Mouse (Mus musculus): ENCODE data around the gene Emc9. TPM values are rescaled to one million over a fixed set of nuclear protein-coding genes. Genes with fewer than 3 reads are reported as not detected.
A peak's percentile ranks its signal among the peaks of the same experiment; 100 is the strongest.

The Emc9 gene
- total and polyA plus RNA-seq, 3 experiments, result 54.2 to 61.1 (median 58.4) TPM

DNA sequence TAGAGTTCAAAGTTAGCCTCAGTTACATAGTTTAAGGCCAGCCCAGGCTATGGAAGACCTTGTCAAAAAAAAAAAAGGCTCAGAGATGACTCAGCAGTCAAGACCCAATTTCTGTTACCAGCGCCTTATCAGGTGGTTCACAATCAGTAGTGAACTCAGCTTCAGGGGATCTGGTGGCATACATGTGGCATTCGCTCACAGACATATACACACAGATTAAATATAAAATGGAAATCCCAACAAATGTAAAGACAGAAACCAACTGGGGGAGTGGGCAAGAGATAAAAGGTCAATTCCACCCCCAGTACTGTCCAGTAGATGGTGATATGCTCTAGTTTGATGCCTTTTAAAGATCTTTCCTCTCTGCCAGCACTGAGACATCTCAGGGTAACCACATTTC is 1.0 kb upstream of the Emc9 start:
- DNase-seq, result no peak
- Histone ChIP-seq H3K4me3 (no peak overlapping the region), H3K4me1 (ENCODE audit: control insufficient read depth, insufficient read depth, low read length) (peaks cover 3% of the 10 kb centered on the region), H3K27ac (no peak overlapping the region; the same call in 1 of the 2 replicates), H3K9ac (ENCODE audit: low read depth, low read length) (no peak overlapping the region), H3K27me3 (ENCODE audit: control insufficient read depth, insufficient read depth, low read length) (no peaks in the 10 kb centered on the region), H3K36me3 (ENCODE audit: control insufficient read depth, insufficient read depth, low read length) (peaks cover 4% of the 10 kb centered on the region; the same call in 1 of the 2 replicates), H3K79me2 (replicated peaks; ENCODE audit: control insufficient read depth, insufficient read depth, low read length) (no peaks in the 10 kb centered on the region)
- no peak for TF ChIP-seq CTCF (IDR thresholded peaks at IDR 0.05)
- no peak for TF ChIP-seq EP300 (IDR thresholded peaks at IDR 0.05; ENCODE audit: insufficient read depth, low read depth, low read length)
- TF ChIP-seq POLR2A (IDR thresholded peaks at IDR 0.05; ENCODE audit: insufficient read depth, low read depth, low read length), result no peak
- intact Hi-C loops (cut with DNase I), result no loop called here
- 99% methylated on average over 2 of the region's 2 CpGs for WGBS

DNA sequence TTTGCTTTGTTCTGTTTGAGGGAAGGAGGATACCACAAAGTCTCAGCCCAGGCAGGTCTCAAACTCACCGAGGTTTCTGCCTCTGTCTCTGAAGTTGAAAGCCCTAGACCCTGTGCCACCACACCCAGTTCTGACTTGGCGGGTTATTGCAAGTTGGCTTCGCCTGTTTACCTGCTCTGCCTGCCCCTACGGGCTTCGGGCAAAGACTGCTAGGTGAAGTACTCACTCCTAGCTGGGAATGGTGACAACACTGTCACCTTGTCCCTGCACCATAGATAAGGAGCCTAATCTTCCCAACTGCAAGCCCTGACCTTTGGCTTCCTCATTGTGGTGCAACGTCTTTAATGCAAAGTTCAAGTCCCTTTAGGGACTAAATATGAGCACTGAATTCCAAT is 461 bp upstream of the Emc9 start:
- 48% methylated on average over 6 of the region's 6 CpGs for WGBS
- peaks cover 4% of the 10 kb centered on the region; the same call in 1 of the 2 replicates for H3K36me3 ChIP-seq (ENCODE audit: control insufficient read depth, insufficient read depth, low read length)
- peak overlapping the region; percentile 22; the same call in 1 of the 2 replicates for H3K9ac ChIP-seq (ENCODE audit: low read depth, low read length)
- intact Hi-C loops (cut with DNase I), result no loop called here
- TF ChIP-seq CTCF (IDR thresholded peaks at IDR 0.05) (no peak), EP300 (IDR thresholded peaks at IDR 0.05; ENCODE audit: insufficient read depth, low read depth, low read length) (no peak), POLR2A (IDR thresholded peaks at IDR 0.05; ENCODE audit: insufficient read depth, low read depth, low read length) (no peak)
- DNase-seq, result peak in 1 of 2 experiments; percentile 34
- H3K4me1 ChIP-seq (ENCODE audit: control insufficient read depth, insufficient read depth, low read length), result peaks cover 3% of the 10 kb centered on the region
- H3K27ac ChIP-seq, result peak overlapping the region; percentile 78
- no peaks in the 10 kb centered on the region for H3K79me2 ChIP-seq (replicated peaks; ENCODE audit: control insufficient read depth, insufficient read depth, low read length)
- H3K4me3 ChIP-seq, result peak overlapping the region; percentile 76
- no peaks in the 10 kb centered on the region for H3K27me3 ChIP-seq (ENCODE audit: control insufficient read depth, insufficient read depth, low read length)

DNA sequence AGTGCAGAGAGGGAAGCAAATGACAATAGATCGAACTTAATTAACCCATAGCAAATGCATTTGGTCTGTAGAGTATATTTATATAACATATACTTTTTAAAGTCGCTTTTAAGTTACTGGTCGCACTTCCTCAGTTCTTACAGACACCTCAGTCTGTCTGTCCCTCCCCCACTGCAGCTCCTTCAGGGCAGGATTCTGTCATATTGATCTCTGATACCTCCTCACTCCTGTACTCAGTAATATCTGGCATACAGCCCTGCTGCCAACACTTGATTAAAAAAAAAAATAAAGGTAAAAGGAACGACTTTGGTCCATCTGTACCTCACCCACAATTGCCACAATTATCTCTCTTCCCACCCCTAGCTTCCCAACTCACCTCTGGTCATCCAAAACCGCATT is 800 bp downstream of the Emc9 start:
- H3K27me3 ChIP-seq (ENCODE audit: control insufficient read depth, insufficient read depth, low read length), result no peaks in the 10 kb centered on the region
- peak overlapping the region; percentile 91 for H3K9ac ChIP-seq (ENCODE audit: low read depth, low read length)
- TF ChIP-seq CTCF (IDR thresholded peaks at IDR 0.05) (no peak), POLR2A (IDR thresholded peaks at IDR 0.05; ENCODE audit: insufficient read depth, low read depth, low read length) (no peak), EP300 (IDR thresholded peaks at IDR 0.05; ENCODE audit: insufficient read depth, low read depth, low read length) (no peak)
- WGBS, result 56% methylated on average over 5 of the region's 5 CpGs
- no peak for DNase-seq
- intact Hi-C loops (cut with DNase I), result no loop called here
- peaks cover 3% of the 10 kb centered on the region for H3K4me1 ChIP-seq (ENCODE audit: control insufficient read depth, insufficient read depth, low read length)
- peak overlapping the region; percentile 76 for H3K4me3 ChIP-seq
- H3K36me3 ChIP-seq (ENCODE audit: control insufficient read depth, insufficient read depth, low read length), result no peaks in the 10 kb centered on the region; the same call in 1 of the 2 replicates
- no peaks in the 10 kb centered on the region for H3K79me2 ChIP-seq (replicated peaks; ENCODE audit: control insufficient read depth, insufficient read depth, low read length)
- peak overlapping the region; percentile 78 for H3K27ac ChIP-seq

DNA sequence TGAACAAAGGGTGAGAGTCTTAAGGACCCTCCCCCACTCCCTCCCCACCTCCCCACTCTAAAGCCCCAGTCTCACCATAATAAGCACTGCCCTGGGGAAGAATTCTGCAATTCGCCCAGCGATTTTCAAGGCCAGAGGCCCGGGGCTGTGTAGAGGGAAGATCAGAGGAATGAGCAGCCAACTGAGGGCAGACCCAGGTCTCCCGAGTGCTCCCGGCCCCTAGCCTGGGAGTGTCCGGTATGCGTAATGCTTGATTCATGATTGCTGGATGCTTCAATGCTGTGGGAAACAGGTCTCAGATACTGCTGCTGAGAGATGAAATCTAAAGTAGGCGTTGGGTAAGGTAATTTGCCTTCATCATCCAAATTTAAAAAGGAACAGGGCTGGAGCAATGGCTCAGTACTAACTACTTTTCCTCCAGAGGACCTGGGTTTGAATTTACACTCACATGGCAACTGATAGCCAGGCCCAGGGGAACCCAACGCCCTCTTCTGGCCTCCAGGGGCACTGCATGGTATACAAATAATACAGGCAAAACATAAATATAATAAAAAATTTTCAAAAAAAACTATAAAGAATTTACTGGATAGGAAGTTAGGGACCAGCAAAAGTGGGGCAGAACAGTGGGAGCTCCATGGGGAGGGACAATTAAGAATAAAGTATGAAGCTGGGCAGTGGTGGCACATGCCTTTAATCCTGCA is 3.0 kb downstream of the Emc9 start:
- H3K4me3 ChIP-seq, result no peak overlapping the region
- H3K9ac ChIP-seq (ENCODE audit: low read depth, low read length), result no peak overlapping the region
- TF ChIP-seq POLR2A (IDR thresholded peaks at IDR 0.05; ENCODE audit: insufficient read depth, low read depth, low read length), result no peak
- TF ChIP-seq CTCF (IDR thresholded peaks at IDR 0.05), result peak; percentile 72
- TF ChIP-seq EP300 (IDR thresholded peaks at IDR 0.05; ENCODE audit: insufficient read depth, low read depth, low read length), result no peak
- 74% methylated on average over 9 of the region's 9 CpGs for WGBS
- no peak for DNase-seq
- H3K79me2 ChIP-seq (replicated peaks; ENCODE audit: control insufficient read depth, insufficient read depth, low read length), result 0 out of 2 replicates have a peak, but pooled peaks cover 4% of the 10 kb centered on the region
- H3K36me3 ChIP-seq (ENCODE audit: control insufficient read depth, insufficient read depth, low read length), result no peaks in the 10 kb centered on the region; the same call in 1 of the 2 replicates
- intact Hi-C loops (cut with DNase I), result no loop called here
- H3K4me1 ChIP-seq (ENCODE audit: control insufficient read depth, insufficient read depth, low read length), result peaks cover 6% of the 10 kb centered on the region
- no peak overlapping the region for H3K27ac ChIP-seq
- H3K27me3 ChIP-seq (ENCODE audit: control insufficient read depth, insufficient read depth, low read length), result no peaks in the 10 kb centered on the region

DNA sequence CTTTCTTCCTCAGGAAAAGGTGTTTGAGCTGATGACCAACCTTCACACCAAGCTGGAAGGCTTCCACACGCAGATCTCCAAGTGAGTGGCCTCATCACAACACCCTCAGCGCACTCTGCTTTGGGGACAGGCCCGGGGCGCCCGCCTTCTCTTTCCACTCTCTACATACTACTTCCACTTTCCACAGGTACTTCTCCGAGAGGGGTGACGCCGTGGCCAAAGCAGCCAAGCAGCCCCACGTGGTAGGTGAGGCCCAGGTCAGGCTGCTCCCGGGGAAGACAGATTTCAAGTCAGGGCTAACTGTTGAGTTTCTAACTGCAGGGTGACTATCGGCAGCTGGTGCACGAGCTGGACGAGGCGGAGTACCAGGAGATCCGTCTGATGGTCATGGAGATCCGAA is 4.4 kb downstream of the Emc9 start:
- Histone ChIP-seq H3K4me1 (ENCODE audit: control insufficient read depth, insufficient read depth, low read length) (peaks cover 6% of the 10 kb centered on the region), H3K27me3 (ENCODE audit: control insufficient read depth, insufficient read depth, low read length) (no peaks in the 10 kb centered on the region), H3K36me3 (ENCODE audit: control insufficient read depth, insufficient read depth, low read length) (no peaks in the 10 kb centered on the region; the same call in 1 of the 2 replicates), H3K9ac (ENCODE audit: low read depth, low read length) (no peak overlapping the region), H3K27ac (no peak overlapping the region), H3K79me2 (replicated peaks; ENCODE audit: control insufficient read depth, insufficient read depth, low read length) (0 out of 2 replicates have a peak, but pooled peaks cover 4% of the 10 kb centered on the region), H3K4me3 (no peak overlapping the region)
- WGBS, result 93% methylated on average over 16 of the region's 16 CpGs
- DNase-seq, result no peak
- TF ChIP-seq POLR2A (IDR thresholded peaks at IDR 0.05; ENCODE audit: insufficient read depth, low read depth, low read length) (no peak), CTCF (IDR thresholded peaks at IDR 0.05) (no peak), EP300 (IDR thresholded peaks at IDR 0.05; ENCODE audit: insufficient read depth, low read depth, low read length) (no peak)
- intact Hi-C loops (cut with DNase I), result no loop called here

Data from heart, adult 2 months (tissue).